19 mouse cellular contexts compared by ENCODE assay signal in genomic region chr14:12105156-12105430, GRCm38 (mm10).
DNase-seq lines count a peak whose midpoint lies in the region; TF ChIP-seq lines count a peak whose summit lies in the region.
"Had no signal": no experiment of that assay in that cellular context is flagged by ENCODE, and none has a peak within 500 bp of the region (broad histone marks: within the 10 kb centered on the region; RNA-seq: fewer than 3 reads in every experiment).

No protein-coding gene starts in this region.

- 0 out of 2 replicates have a peak overlapping the region, but pooled peaks have one; percentile 10 for H3K27ac ChIP-seq in heart, adult 2 months
- H3K27ac ChIP-seq: embryonic facial prominence, embryonic 15.5 days; forebrain, embryonic 10.5 days; heart, embryonic 13.5 days; hindbrain, embryonic 15.5 days; limb, embryonic 12.5 days had no signal

- DNase-seq in heart, adult 2 months, result no peak
- DNase-seq in heart, adult 9 months (ENCODE audit: low spot score in 2 of 2), result no peak
- DNase-seq in lung, postnatal 10 days, result peak; percentile 12
- no peak for DNase-seq in lung, postnatal 36 days
- DNase-seq in kidney, postnatal 36 days, result peak; percentile 59 to 66
- DNase-seq in frontal cortex, postnatal 25 days (ENCODE audit: low spot score in 2 of 2), result no peak
- DNase-seq in layer of hippocampus, adult 11-12 months (ENCODE audit: low spot score), result no peak
- DNase-seq: cerebellum, postnatal 14 days; embryo, embryonic 11 days; gastrocnemius, postnatal 25 days; heart, postnatal 36 days; spleen, adult 18-20 months; thymus, adult 2 months had no signal

- no peaks in the 10 kb centered on the region; the same call in 1 of the 2 replicates for H3K79me2 ChIP-seq in heart, adult 2 months (replicated peaks; ENCODE audit: control insufficient read depth, insufficient read depth, low read length)

- no peak for TF ChIP-seq EP300 in heart, adult 2 months (IDR thresholded peaks at IDR 0.05; ENCODE audit: insufficient read depth, low read depth, low read length)

- no peak for TF ChIP-seq CTCF in heart, adult 2 months (IDR thresholded peaks at IDR 0.05)

- H3K4me3 ChIP-seq in heart, adult 2 months, result no peak overlapping the region
- H3K4me3 ChIP-seq: embryonic facial prominence, embryonic 15.5 days; forebrain, embryonic 10.5 days; heart, embryonic 13.5 days; hindbrain, embryonic 15.5 days; limb, embryonic 12.5 days had no signal

- intact Hi-C loops in heart, adult 2 months (cut with DNase I), result no loop called here

- H3K9ac ChIP-seq in heart, adult 2 months (ENCODE audit: low read depth, low read length), result no peak overlapping the region
- H3K9ac ChIP-seq: embryonic facial prominence, embryonic 15.5 days; heart, embryonic 13.5 days; hindbrain, embryonic 15.5 days; limb, embryonic 12.5 days had no signal

- H3K27me3 ChIP-seq in heart, adult 2 months (ENCODE audit: control insufficient read depth, insufficient read depth, low read length), result no peaks in the 10 kb centered on the region
- H3K27me3 ChIP-seq: embryonic facial prominence, embryonic 15.5 days; heart, embryonic 13.5 days; hindbrain, embryonic 15.5 days; limb, embryonic 12.5 days; Patski had no signal

- H3K36me3 ChIP-seq in heart, adult 2 months (ENCODE audit: control insufficient read depth, insufficient read depth, low read length), result peaks cover 11% of the 10 kb centered on the region
- H3K36me3 ChIP-seq: embryonic facial prominence, embryonic 15.5 days; forebrain, embryonic 10.5 days; heart, embryonic 13.5 days; hindbrain, embryonic 15.5 days; limb, embryonic 12.5 days had no signal

- WGBS in heart, adult 2 months, result 56% methylated on average over 2 of the region's 2 CpGs

- no peak for TF ChIP-seq POLR2A in heart, adult 2 months (IDR thresholded peaks at IDR 0.05; ENCODE audit: insufficient read depth, low read depth, low read length)

- peaks cover 18% of the 10 kb centered on the region for H3K4me1 ChIP-seq in heart, adult 2 months (ENCODE audit: control insufficient read depth, insufficient read depth, low read length)
- H3K4me1 ChIP-seq: embryonic facial prominence, embryonic 15.5 days; hindbrain, embryonic 15.5 days had no signal

Comparison
In these comparisons a context has a peak if more than half of its experiments do, and no peak if none do; other contexts are left out.
1. DNase-seq: peak in lung, postnatal 10 days (single experiment) and kidney, postnatal 36 days (2 of 2); none in heart, adult 2 months (0 of 2), heart, adult 9 months (0 of 2), lung, postnatal 36 days (single experiment), frontal cortex, postnatal 25 days (0 of 2) and layer of hippocampus, adult 11-12 months (single experiment).